Mouse (Mus musculus): ENCODE results near the gene Dgcr8. TPM values are rescaled to one million over a fixed set of nuclear protein-coding genes. Genes with fewer than 3 reads are reported as not detected.

The Dgcr8 gene
- total RNA-seq, 2 experiments from 2014 or later: 41.1 to 41.8 TPM

DNA sequence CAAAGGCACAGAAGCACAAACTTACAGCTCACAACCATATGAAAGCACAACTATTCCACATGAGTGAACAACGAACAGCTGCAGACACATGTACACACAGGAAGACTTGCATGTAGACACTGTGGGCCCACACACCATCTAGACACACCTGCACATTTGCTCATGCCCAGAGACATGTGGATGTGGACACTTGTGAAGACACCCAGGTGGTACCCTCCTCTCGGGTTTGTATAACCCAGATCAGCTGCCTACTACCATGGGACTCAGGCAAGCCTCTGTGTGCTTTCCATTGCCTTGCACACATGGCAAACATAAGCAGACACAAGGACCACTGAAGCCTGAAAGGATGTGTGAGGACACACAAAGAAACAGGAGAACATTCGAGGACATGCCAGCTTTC is 58.0 kb downstream of the Dgcr8 start:
- intact Hi-C loops (cut with DNase I): loop anchor here (10.0 kb wide), 1 partner anchor 306 kb away; the partner anchor contains the start of gene Slc25a1

GRCm38 (mm10) chr16:18230617-18231016 is 58.4 kb downstream of the Dgcr8 start:
- TF ChIP-seq CTCF (IDR thresholded peaks at IDR 0.05): no peak
- no peak for DNase-seq (ENCODE audit: extremely low spot score in 1 of 2, low spot score in 2 of 2)
- intact Hi-C loops (cut with DNase I): loop anchor here (10.0 kb wide), 1 partner anchor 306 kb away; the partner anchor contains the start of gene Slc25a1
- H3K4me3 ChIP-seq: no peak overlapping the region; the same call in 1 of the 2 replicates
- H3K27ac ChIP-seq: peak overlapping the region; percentile 89

More for the DNA sequence above, 58.0 kb downstream of the Dgcr8 start:
- TF ChIP-seq CTCF (IDR thresholded peaks at IDR 0.05): no peak
- no peak overlapping the region for H3K4me3 ChIP-seq
- no peak for DNase-seq (ENCODE audit: extremely low spot score in 1 of 2, low spot score in 2 of 2)
- H3K27ac ChIP-seq: peak overlapping the region; percentile 89

GRCm38 (mm10) chr16:18229622-18230021 is 59.4 kb downstream of the Dgcr8 start:
- Histone ChIP-seq H3K4me3 (peak overlapping the region; percentile 9), H3K27ac (peak overlapping the region; percentile 89)
- peak; percentile 87 to 93 for DNase-seq (ENCODE audit: extremely low spot score in 1 of 2, low spot score in 2 of 2)
- intact Hi-C loops (cut with DNase I): loop anchor here (10.0 kb wide), 1 partner anchor 305 kb away; the partner anchor contains the start of gene Slc25a1
- TF ChIP-seq CTCF (IDR thresholded peaks at IDR 0.05): no peak; the same call in 1 of the 2 replicates

DNA sequence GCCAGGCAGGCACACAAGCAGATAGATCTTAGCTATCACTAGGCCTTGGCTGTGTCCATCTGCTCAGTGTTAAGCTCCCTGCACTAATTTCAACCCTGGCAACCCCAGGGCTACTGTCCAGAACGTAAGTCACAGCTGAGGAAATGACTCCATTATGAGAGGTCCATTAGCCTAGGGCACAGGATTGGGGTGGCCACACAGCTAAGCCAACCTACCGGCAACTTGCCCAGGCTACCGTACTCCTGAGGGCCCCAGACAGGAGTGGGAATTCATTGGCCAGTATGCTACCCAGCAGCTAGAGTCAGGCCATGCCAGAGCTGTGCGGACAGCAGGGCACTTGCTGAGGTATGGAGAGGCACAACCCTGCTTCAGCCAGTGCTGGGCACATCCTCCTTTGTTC is 60.2 kb downstream of the Dgcr8 start:
- DNase-seq (ENCODE audit: extremely low spot score in 1 of 2, low spot score in 2 of 2): peak in 1 of 2 experiments; percentile 15
- Histone ChIP-seq H3K27ac (peak overlapping the region; percentile 89), H3K4me3 (no peak overlapping the region; the same call in 1 of the 2 replicates)
- intact Hi-C loops (cut with DNase I): no loop called here
- no peak for TF ChIP-seq CTCF (IDR thresholded peaks at IDR 0.05)

DNA sequence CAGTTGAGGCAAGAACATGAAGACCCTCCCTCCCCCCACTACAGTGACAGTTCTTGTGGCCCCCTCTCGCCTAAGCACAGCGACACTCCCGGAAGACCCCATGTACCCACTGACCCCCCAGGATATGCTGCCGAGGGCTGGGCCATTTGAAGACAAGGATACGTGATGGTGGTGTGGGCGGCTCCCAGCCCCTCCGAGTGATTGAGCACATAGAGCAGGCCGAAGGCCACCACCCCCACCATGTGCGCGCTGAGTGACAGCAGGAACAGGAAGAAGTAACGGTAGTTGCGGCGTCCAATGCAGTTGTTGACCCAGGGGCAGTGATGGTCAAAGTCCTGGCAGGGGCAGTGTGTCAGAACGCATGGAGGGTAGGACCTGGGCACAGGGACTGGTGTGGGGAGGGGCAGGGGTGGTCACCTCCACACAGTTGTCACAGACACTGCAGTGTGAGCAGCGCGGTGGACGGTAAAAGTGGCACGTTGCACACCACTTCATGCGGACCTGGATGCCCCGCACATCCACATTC is 61.1 kb downstream of the Dgcr8 start:
- intact Hi-C loops (cut with DNase I): no loop called here
- DNase-seq (ENCODE audit: extremely low spot score in 1 of 2, low spot score in 2 of 2): no peak
- no peak overlapping the region for H3K27ac ChIP-seq
- no peak for TF ChIP-seq CTCF (IDR thresholded peaks at IDR 0.05)
- no peak overlapping the region for H3K4me3 ChIP-seq

GRCm38 (mm10) chr16:18227187-18227586 is 61.9 kb downstream of the Dgcr8 start:
- DNase-seq (ENCODE audit: extremely low spot score in 1 of 2, low spot score in 2 of 2): no peak
- Histone ChIP-seq H3K4me3 (no peak overlapping the region), H3K27ac (no peak overlapping the region)
- TF ChIP-seq CTCF (IDR thresholded peaks at IDR 0.05): no peak
- intact Hi-C loops (cut with DNase I): no loop called here

DNA sequence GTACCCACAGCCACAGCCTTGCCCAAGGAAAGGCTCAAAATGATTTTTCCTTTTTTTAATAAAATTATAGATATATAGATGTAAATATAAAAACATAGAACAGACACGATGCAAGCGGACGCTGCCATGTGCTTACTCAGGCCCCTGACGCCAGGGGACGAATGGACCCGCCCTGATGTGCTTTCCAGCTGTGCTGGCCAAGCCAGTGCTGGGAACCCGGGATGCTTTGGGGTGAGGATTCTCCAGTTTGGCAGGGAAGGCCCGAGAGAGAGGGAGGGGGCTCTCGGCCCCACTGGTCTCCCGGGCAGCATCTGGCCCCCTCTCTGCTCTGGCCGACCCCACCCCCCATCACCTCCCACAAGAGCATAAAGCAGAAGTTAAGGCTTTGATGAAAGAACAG is 66.9 kb downstream of the Dgcr8 start:
- Histone ChIP-seq H3K27ac (no peak overlapping the region), H3K4me3 (no peak overlapping the region)
- no peak for TF ChIP-seq CTCF (IDR thresholded peaks at IDR 0.05)
- DNase-seq (ENCODE audit: extremely low spot score in 1 of 2, low spot score in 2 of 2): no peak
- intact Hi-C loops (cut with DNase I): no loop called here

- intact Hi-C loops (cut with DNase I): no loop called here
- DNase-seq (ENCODE audit: extremely low spot score in 1 of 2, low spot score in 2 of 2): no peak
- Histone ChIP-seq H3K27ac (no peak overlapping the region), H3K4me3 (no peak overlapping the region)
- TF ChIP-seq CTCF (IDR thresholded peaks at IDR 0.05): peak; percentile 34
These were observed 67.5 kb downstream of the Dgcr8 start for GRCm38 (mm10) chr16:18221543-18221898.

DNA sequence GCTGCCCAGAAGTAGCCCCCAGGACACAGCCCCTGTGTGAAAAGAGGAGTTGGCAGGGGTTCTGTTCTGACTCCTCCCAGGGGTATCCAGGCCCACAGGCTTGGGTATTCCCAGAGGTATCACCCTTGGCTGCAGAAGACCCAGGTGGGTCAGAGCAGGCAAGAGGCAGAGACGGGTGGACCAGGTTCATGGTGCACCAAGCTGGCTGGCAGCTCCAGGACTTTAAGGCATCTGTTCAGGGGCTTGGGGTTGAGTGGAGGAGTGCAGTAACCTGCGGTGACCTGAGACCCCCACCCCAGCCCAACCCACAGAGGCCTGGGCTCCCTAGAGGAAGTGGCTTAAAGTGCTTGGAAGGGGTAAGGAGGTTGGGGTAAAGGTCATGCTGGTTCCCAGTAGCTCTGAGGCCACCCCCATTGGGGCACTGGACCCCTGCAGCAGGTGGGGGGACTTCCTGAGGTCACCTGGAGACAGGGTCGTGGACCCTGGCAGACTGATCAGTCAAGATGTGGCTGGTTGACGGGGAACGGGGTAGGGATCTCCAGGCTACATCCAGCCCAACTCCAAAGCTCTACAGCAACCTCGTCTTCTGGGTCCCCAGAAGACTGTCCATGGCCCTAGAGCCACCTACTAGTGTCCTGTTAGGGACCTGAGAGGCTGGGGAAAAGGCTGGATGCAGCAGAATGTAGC is 68.0 kb downstream of the Dgcr8 start:
- Histone ChIP-seq H3K27ac (no peak overlapping the region), H3K4me3 (no peak overlapping the region)
- TF ChIP-seq CTCF (IDR thresholded peaks at IDR 0.05): no peak
- intact Hi-C loops (cut with DNase I): no loop called here
- no peak for DNase-seq (ENCODE audit: extremely low spot score in 1 of 2, low spot score in 2 of 2)

DNA sequence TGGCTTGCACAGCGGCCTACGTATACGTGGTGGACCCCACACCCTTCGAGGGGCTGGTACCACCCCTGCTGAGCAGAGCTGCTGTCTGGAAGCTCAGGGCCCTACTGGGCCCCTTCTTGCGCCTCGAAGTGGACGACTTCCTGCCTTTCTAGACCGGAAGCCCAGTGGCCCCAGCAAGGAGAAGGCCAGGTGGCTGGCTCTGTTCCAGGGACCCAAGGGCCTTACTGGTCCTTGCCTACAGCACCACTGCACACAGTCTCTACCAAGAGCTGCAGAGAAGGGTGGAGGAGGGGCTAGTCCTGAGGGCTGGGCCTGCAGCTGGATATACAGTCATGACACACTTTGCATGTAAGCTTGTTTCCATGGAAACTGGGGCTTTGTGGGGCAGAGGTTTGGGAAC is 69.0 kb downstream of the Dgcr8 start:
- DNase-seq (ENCODE audit: extremely low spot score in 1 of 2, low spot score in 2 of 2): no peak
- Histone ChIP-seq H3K4me3 (no peak overlapping the region), H3K27ac (peak overlapping the region; percentile 25; the same call in 1 of the 2 replicates)
- intact Hi-C loops (cut with DNase I): no loop called here
- no peak for TF ChIP-seq CTCF (IDR thresholded peaks at IDR 0.05)

GRCm38 (mm10) chr16:18218580-18218996 is 70.5 kb downstream of the Dgcr8 start:
- TF ChIP-seq CTCF (IDR thresholded peaks at IDR 0.05): no peak
- no peak for DNase-seq (ENCODE audit: extremely low spot score in 1 of 2, low spot score in 2 of 2)

DNA sequence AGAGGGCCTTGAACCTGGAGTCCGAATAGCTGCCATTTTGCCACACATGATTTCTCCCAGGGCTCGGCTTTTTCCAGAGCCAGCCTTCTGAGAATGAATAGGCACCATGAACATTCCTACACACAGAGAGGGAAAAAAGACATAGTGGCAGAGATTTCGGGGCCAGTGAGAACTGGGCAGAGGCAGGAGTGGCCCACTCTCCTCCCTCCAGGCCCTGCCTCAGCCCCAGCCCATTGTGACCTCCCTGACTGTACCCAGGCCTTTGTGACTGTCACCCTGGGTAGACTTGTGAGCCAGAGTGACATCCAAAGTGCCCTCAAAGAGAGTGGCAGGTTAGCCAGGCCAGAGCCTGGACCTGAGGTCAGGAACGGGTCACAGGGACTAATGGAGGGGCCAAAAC is 71.5 kb downstream of the Dgcr8 start, which contains the start of gene Ccdc188:
TSS of gene Ccdc188 (plus strand) at position 301 of the 400 bp plus-strand sequence.
- TF ChIP-seq CTCF (IDR thresholded peaks at IDR 0.05): no peak
- intact Hi-C loops (cut with DNase I): no loop called here

More at GRCm38 (mm10) chr16:18218580-18218996, 70.5 kb downstream of the Dgcr8 start:
- no peak overlapping the region for H3K27ac ChIP-seq
- intact Hi-C loops (cut with DNase I): no loop called here
- no peak overlapping the region for H3K4me3 ChIP-seq

More for the DNA sequence above, 71.5 kb downstream of the Dgcr8 start, which contains the start of gene Ccdc188:
- no peak within 1 kb of the TSS for H3K27ac ChIP-seq
- DNase-seq (ENCODE audit: extremely low spot score in 1 of 2, low spot score in 2 of 2): no peak
- H3K4me3 ChIP-seq: no peak within 1 kb of the TSS

Measured in left cerebral cortex, adult 2 months (tissue).